Mouse (Mus musculus) thymus, postnatal 10 days (tissue): Measurements from ENCODE around the gene Plxna3.

ENCODE experiments used
- DNase-seq, 2 experiments: peaks; one replicate each; pipeline ENCODE4 v3.0.0; 2021; ENCODE audit warnings: low spot score in 2 of 2

Gene Plxna3

DNA sequence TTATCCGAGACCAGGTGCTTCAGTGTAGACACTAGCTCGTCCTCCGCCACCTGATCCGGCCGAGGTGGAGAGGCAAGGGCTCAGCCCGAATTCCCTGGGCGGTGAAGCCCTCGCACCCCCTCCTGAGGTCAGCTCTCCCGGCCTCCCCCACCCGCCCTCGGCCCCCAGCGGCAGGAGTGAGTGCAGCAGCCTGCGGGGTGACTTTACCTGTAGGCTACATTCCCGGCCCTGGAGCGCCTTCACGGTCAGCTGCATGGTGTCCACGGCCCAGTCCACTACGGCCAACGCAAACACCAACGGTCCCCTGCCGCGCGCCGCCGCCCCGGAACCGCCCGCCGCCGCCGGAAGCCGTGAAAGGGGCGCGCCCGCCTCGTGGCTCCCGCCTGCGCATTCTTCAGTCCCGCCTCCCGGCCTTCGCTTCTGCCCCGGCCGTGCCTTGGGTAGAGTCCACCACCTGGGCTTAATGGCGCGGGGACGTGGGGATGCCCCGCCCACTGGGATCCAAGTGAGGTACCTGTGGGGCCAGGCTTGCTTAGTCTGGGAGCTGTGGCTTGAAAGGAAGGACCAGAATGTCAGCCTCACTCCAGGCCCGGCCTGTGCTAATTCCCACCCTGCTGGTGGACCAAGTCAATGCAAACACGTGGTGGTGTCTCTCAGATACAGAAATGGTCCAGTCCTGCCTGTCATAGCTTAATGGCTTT is 39.5 kb downstream of the Plxna3 start:
- DNase-seq, result peak; percentile 23 to 48

DNA sequence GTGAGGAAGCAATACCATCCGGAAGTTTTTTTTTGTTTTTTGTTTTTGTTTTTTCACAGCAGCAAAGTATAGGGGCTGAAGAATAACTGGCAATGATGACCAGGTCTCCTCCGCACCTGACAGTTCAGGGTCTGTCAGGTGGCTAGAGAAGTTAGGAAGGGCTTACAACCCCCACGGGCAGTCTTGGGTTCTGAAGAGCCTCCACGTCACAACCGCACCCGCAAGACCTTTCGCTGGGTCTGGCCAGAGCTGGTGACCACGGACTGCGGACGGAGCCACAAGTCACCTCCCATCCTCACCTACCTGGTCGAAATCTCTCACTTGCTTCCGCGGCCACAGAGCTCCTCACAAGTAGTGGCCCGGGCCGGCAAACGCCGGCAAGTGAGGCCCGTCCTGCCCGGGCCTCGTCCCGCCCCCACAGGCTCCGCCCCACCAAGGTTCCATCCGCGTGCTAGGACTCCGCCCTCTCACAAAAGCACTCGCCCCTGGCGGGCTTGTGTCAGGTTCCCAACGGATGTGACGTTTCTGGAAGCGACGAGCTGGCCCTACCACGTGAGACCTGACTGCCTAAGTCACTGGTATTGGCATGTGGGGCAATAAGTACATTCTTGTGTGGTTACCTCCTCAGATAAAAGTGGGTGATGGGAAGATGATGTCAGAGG is 44.2 kb downstream of the Plxna3 start, which contains the start of the genes Ubl4a and Slc10a3:
TSS of gene Ubl4a (minus strand) at position 331 of the 662 bp plus-strand sequence.
TSS of gene Slc10a3 (minus strand) at position 462 of the 662 bp plus-strand sequence.
- peak; percentile 72 to 83 for DNase-seq

DNA sequence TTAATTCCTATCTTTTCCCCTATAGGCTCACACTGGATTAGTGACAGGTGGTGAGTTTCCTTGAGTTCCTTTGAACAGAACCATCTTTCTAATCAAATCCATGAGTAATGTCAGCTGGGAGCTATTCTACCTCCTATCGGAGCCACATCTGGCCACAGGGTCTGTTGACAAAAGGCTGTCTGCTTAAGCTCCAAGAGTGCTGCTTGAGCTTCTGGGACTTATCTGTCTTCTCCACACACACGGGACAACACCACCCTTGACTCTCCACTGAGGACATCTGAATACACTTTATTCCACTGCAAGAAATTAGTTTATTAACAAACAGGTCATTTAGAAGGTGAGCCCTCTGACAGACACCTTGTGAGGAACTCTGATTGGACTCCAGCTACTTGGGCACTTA is 55.6 kb downstream of the Plxna3 start:
- DNase-seq, result no peak

DNA sequence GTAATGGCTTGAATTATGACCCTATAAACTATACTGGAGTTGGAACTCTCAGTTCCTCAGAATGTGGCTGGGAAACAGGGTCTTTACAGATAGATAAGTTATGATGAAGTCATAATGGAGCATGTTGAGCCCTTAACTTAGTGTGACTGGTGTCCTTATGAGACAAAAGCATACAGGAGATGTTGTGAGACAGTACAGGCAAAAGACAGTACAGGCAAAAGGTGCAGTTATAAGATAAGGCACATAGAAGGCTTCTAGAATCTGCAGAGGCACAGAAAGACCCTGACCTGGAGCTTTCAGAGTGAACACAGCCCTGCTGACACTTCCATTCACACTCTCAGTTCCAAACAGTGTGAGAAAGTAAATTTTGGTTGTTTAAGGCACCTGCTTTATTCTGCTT is 59.3 kb downstream of the Plxna3 start:
- DNase-seq, result no peak

DNA sequence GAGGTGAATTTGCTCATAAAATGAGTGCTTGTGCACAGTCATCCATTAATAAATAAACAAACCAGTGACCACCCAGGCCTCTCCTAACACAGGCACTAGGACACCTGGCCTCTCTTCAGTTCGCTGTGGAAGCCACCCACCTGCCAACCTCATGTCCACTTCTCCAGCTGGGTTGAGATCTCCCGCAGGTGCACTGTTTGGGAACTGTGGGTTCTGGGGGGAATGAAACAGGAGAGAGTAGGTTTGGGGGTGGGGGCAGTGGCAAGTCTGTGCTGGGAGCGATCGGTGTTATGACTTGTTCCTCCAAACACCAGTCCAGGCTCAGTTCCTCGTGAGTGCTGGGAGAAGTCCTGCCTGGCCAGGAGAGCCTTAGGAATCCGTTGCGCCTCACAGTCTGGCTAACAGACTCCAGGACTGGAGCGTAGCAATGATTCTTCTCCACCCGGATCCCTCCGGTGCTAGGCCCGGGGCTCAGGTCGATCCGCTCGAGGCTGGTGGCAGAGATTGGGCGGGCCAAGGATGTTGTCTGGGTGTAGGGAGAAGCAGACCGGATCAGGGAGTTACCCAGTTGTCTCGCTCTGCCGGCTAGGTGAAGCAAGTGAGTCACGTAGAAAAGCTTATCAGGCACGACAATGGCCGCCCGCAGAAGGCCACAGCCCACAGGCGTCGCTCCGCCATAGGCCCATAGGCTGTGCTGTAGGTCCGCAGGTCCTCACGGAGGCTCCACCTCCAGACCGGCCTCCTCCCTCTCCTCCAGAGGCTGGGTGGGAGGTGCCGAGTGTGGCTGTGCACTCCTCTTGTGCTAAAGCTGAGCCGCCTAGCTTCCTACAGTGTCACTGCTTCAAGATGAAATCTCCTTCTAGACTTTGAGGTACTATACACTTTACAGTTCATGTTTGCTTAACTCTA is 63.9 kb downstream of the Plxna3 start, which contains the start of the genes Fam3a and Ikbkg:
TSS of gene Fam3a (minus strand) at position 738 of the 909 bp plus-strand sequence.
TSS of gene Ikbkg (plus strand) at position 756 of the 909 bp plus-strand sequence.
- peak; percentile 72 to 80 for DNase-seq
